Mouse (Mus musculus) liver, adult 2 months (tissue): ENCODE data around the gene Pla2g12b.

Experiments
- CTCF ChIP-seq: fragments of 200-500 bp; IDR thresholded peaks from 2 replicates; pipeline ENCODE4 v1.5.1; 2011; ENCODE audit warnings: low read depth, low read length, control low read depth
- POLR2A ChIP-seq: fragments of 200-500 bp; IDR thresholded peaks from 2 replicates; pipeline ENCODE4 v1.6.1; 2011; ENCODE audit warnings: low read length, control low read depth; ENCODE audit not compliant: insufficient read depth; ENCODE audit errors: extremely low read depth

DNA sequence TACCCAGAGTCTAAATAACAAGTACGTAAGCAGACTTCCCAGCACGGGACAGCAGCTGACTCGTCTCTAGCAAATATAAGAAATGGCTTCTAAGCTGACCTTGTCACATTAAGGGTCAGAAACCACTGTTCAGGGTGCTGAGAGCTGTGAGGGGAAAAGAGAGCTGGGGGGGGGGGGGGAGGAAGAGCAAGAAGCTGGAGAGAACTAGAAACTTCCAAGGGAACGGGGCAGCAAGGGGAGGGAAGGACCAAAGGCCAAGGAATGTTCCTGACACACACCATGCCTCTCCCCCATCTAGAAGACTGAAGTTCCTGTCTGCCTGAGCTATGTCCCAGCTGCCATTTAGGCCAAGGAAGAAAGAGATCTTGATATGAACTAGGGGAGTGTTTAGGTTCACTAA lies 22.9 kb downstream of the Pla2g12b start:
- TF ChIP-seq POLR2A (no peak), CTCF (no peak)
